Mouse (Mus musculus): ENCODE results near the gene Olfr1392. TPM values are rescaled to one million over a fixed set of nuclear protein-coding genes. Genes with fewer than 3 reads are reported as not detected.
A peak's percentile ranks its signal among the peaks of the same experiment; 100 is the strongest.

Gene Olfr1392
- polyA plus RNA-seq, 1 experiment, result not detected

- TF ChIP-seq TCF3 (IDR thresholded peaks at IDR 0.05; ENCODE audit: insufficient read length, low read depth), result no peak
- TF ChIP-seq POLR2A (IDR thresholded peaks at IDR 0.05; ENCODE audit: insufficient read length, low read depth), result no peak
- TF ChIP-seq CEBPB (IDR thresholded peaks at IDR 0.05; ENCODE audit: insufficient read depth, poor library complexity, severe bottlenecking), result no peak
- TF ChIP-seq POLR2AphosphoS2 (IDR thresholded peaks at IDR 0.05; ENCODE audit: insufficient read length, low read depth), result no peak
- no peak for TF ChIP-seq MAX (IDR thresholded peaks at IDR 0.05; ENCODE audit: low read depth)
- TF ChIP-seq MYOD1 (IDR thresholded peaks at IDR 0.05; ENCODE audit: control insufficient read depth in 1 of 3, insufficient read length in 2 of 3, low read depth in 2 of 3), result no peak
- TF ChIP-seq USF1 (IDR thresholded peaks at IDR 0.05; ENCODE audit: low read depth), result no peak
- TF ChIP-seq MYOG (IDR thresholded peaks at IDR 0.05; ENCODE audit: control insufficient read depth in 1 of 3, insufficient read depth in 1 of 3, insufficient read length in 2 of 3, low read depth in 2 of 3), result no peak
- TF ChIP-seq REST (IDR thresholded peaks at IDR 0.05; ENCODE audit: insufficient read depth, insufficient read length), result no peak
- no peak for TF ChIP-seq E2F4 (IDR thresholded peaks at IDR 0.05; ENCODE audit: insufficient read depth)
- no peak for TF ChIP-seq TCF12 (IDR thresholded peaks at IDR 0.05; ENCODE audit: insufficient read depth, poor library complexity, severe bottlenecking)
- TF ChIP-seq SRF (IDR thresholded peaks at IDR 0.05; ENCODE audit: control insufficient read depth, insufficient read length, low read depth), result no peak
- no peaks in the 10 kb centered on the region for H3K79me2 ChIP-seq (ENCODE audit: control insufficient read depth, insufficient read depth)
- H3K4me2 ChIP-seq (ENCODE audit: low read depth), result peak overlapping the region; percentile 88
- H3K27me3 ChIP-seq (ENCODE audit: control insufficient read depth, insufficient read depth, insufficient read length), result no peaks in the 10 kb centered on the region
- H3K36me3 ChIP-seq (ENCODE audit: control insufficient read depth, insufficient read depth), result no peaks in the 10 kb centered on the region
- H3ac ChIP-seq (ENCODE audit: control insufficient read depth, insufficient read length), result peak overlapping the region; percentile 28
- peak overlapping the region; percentile 49 for H3K4me3 ChIP-seq
Observed at GRCm38 (mm10) chr11:49244595-49244930, 40.5 kb upstream of the Olfr1392 start.

GRCm38 (mm10) chr11:49245176-49245575 is 39.9 kb upstream of the Olfr1392 start:
- Histone ChIP-seq H3K4me3 (peak overlapping the region; percentile 49), H3K27me3 (ENCODE audit: control insufficient read depth, insufficient read depth, insufficient read length) (no peaks in the 10 kb centered on the region), H3K36me3 (ENCODE audit: control insufficient read depth, insufficient read depth) (no peaks in the 10 kb centered on the region), H3K79me2 (ENCODE audit: control insufficient read depth, insufficient read depth) (no peaks in the 10 kb centered on the region), H3ac (ENCODE audit: control insufficient read depth, insufficient read length) (no peak overlapping the region), H3K4me2 (ENCODE audit: low read depth) (peak overlapping the region; percentile 88)
- TF ChIP-seq SRF (IDR thresholded peaks at IDR 0.05; ENCODE audit: control insufficient read depth, insufficient read length, low read depth), result no peak
- no peak for TF ChIP-seq E2F4 (IDR thresholded peaks at IDR 0.05; ENCODE audit: insufficient read depth)
- TF ChIP-seq TCF3 (IDR thresholded peaks at IDR 0.05; ENCODE audit: insufficient read length, low read depth), result no peak
- TF ChIP-seq USF1 (IDR thresholded peaks at IDR 0.05; ENCODE audit: low read depth), result peak; percentile 11
- TF ChIP-seq CEBPB (IDR thresholded peaks at IDR 0.05; ENCODE audit: insufficient read depth, poor library complexity, severe bottlenecking), result no peak
- no peak for TF ChIP-seq POLR2AphosphoS2 (IDR thresholded peaks at IDR 0.05; ENCODE audit: insufficient read length, low read depth)

GRCm38 (mm10) chr11:49245634-49246415 is 39.3 kb upstream of the Olfr1392 start:
- no peaks in the 10 kb centered on the region for H3K27me3 ChIP-seq (ENCODE audit: control insufficient read depth, insufficient read depth, insufficient read length)

GRCm38 (mm10) chr11:49246523-49246922 is 38.6 kb upstream of the Olfr1392 start:
- no peak overlapping the region for H3K4me3 ChIP-seq
- H3K79me2 ChIP-seq (ENCODE audit: control insufficient read depth, insufficient read depth), result peaks cover 12% of the 10 kb centered on the region
- no peaks in the 10 kb centered on the region for H3K27me3 ChIP-seq (ENCODE audit: control insufficient read depth, insufficient read depth, insufficient read length)
- TF ChIP-seq POLR2A (IDR thresholded peaks at IDR 0.05; ENCODE audit: insufficient read length, low read depth) (no peak), POLR2AphosphoS2 (IDR thresholded peaks at IDR 0.05; ENCODE audit: insufficient read length, low read depth) (no peak), E2F4 (IDR thresholded peaks at IDR 0.05; ENCODE audit: insufficient read depth) (no peak), MYOD1 (IDR thresholded peaks at IDR 0.05; ENCODE audit: control insufficient read depth in 1 of 3, insufficient read length in 2 of 3, low read depth in 2 of 3) (no peak), TCF12 (IDR thresholded peaks at IDR 0.05; ENCODE audit: insufficient read depth, poor library complexity, severe bottlenecking) (no peak), USF1 (IDR thresholded peaks at IDR 0.05; ENCODE audit: low read depth) (no peak), TCF3 (IDR thresholded peaks at IDR 0.05; ENCODE audit: insufficient read length, low read depth) (no peak), CEBPB (IDR thresholded peaks at IDR 0.05; ENCODE audit: insufficient read depth, poor library complexity, severe bottlenecking) (no peak), MAX (IDR thresholded peaks at IDR 0.05; ENCODE audit: low read depth) (no peak), MYOG (IDR thresholded peaks at IDR 0.05; ENCODE audit: control insufficient read depth in 1 of 3, insufficient read depth in 1 of 3, insufficient read length in 2 of 3, low read depth in 2 of 3) (no peak), SRF (IDR thresholded peaks at IDR 0.05; ENCODE audit: control insufficient read depth, insufficient read length, low read depth) (no peak), REST (IDR thresholded peaks at IDR 0.05; ENCODE audit: insufficient read depth, insufficient read length) (no peak)
- no peak overlapping the region for H3ac ChIP-seq (ENCODE audit: control insufficient read depth, insufficient read length)
- peak overlapping the region; percentile 35 for H3K4me2 ChIP-seq (ENCODE audit: low read depth)
- no peaks in the 10 kb centered on the region for H3K36me3 ChIP-seq (ENCODE audit: control insufficient read depth, insufficient read depth)

More at GRCm38 (mm10) chr11:49245634-49246415, 39.3 kb upstream of the Olfr1392 start:
- H3K79me2 ChIP-seq (ENCODE audit: control insufficient read depth, insufficient read depth), result peaks cover 5% of the 10 kb centered on the region
- peak overlapping the region; percentile 88 for H3K4me2 ChIP-seq (ENCODE audit: low read depth)
- H3ac ChIP-seq (ENCODE audit: control insufficient read depth, insufficient read length), result no peak overlapping the region
- H3K4me3 ChIP-seq, result no peak overlapping the region
- H3K36me3 ChIP-seq (ENCODE audit: control insufficient read depth, insufficient read depth), result no peaks in the 10 kb centered on the region
- no peak for TF ChIP-seq E2F4 (IDR thresholded peaks at IDR 0.05; ENCODE audit: insufficient read depth)
- no peak for TF ChIP-seq REST (IDR thresholded peaks at IDR 0.05; ENCODE audit: insufficient read depth, insufficient read length)
- no peak for TF ChIP-seq POLR2A (IDR thresholded peaks at IDR 0.05; ENCODE audit: insufficient read length, low read depth)
- no peak for TF ChIP-seq CEBPB (IDR thresholded peaks at IDR 0.05; ENCODE audit: insufficient read depth, poor library complexity, severe bottlenecking)
- no peak for TF ChIP-seq MYOD1 (IDR thresholded peaks at IDR 0.05; ENCODE audit: control insufficient read depth in 1 of 3, insufficient read length in 2 of 3, low read depth in 2 of 3)

GRCm38 (mm10) chr11:49247255-49247654 is 37.8 kb upstream of the Olfr1392 start:
- Histone ChIP-seq H3K79me2 (ENCODE audit: control insufficient read depth, insufficient read depth) (peaks cover 17% of the 10 kb centered on the region), H3K4me2 (ENCODE audit: low read depth) (peak overlapping the region; percentile 58), H3K36me3 (ENCODE audit: control insufficient read depth, insufficient read depth) (no peaks in the 10 kb centered on the region), H3K4me3 (no peak overlapping the region), H3ac (ENCODE audit: control insufficient read depth, insufficient read length) (no peak overlapping the region), H3K27me3 (ENCODE audit: control insufficient read depth, insufficient read depth, insufficient read length) (no peaks in the 10 kb centered on the region)
- TF ChIP-seq MAX (IDR thresholded peaks at IDR 0.05; ENCODE audit: low read depth) (no peak), SRF (IDR thresholded peaks at IDR 0.05; ENCODE audit: control insufficient read depth, insufficient read length, low read depth) (no peak), E2F4 (IDR thresholded peaks at IDR 0.05; ENCODE audit: insufficient read depth) (no peak), MYOG (IDR thresholded peaks at IDR 0.05; ENCODE audit: control insufficient read depth in 1 of 3, insufficient read depth in 1 of 3, insufficient read length in 2 of 3, low read depth in 2 of 3) (no peak), USF1 (IDR thresholded peaks at IDR 0.05; ENCODE audit: low read depth) (no peak), MYOD1 (IDR thresholded peaks at IDR 0.05; ENCODE audit: control insufficient read depth in 1 of 3, insufficient read length in 2 of 3, low read depth in 2 of 3) (no peak), TCF3 (IDR thresholded peaks at IDR 0.05; ENCODE audit: insufficient read length, low read depth) (no peak), POLR2A (IDR thresholded peaks at IDR 0.05; ENCODE audit: insufficient read length, low read depth) (no peak), REST (IDR thresholded peaks at IDR 0.05; ENCODE audit: insufficient read depth, insufficient read length) (no peak), POLR2AphosphoS2 (IDR thresholded peaks at IDR 0.05; ENCODE audit: insufficient read length, low read depth) (no peak), CEBPB (IDR thresholded peaks at IDR 0.05; ENCODE audit: insufficient read depth, poor library complexity, severe bottlenecking) (no peak)

All from myocyte (in vitro differentiated cells).